Mouse (Mus musculus): ENCODE data around the gene Mepce.

The Mepce gene

GRCm38 (mm10) chr5:137741023-137741931, 46.2 kb downstream of the Mepce start, which contains the start of gene Nyap1:
Nyap1 (minus strand) TSS chr5:137741607.
- DNase-seq (ENCODE audit: low spot score): peak; percentile 71

- no peak for DNase-seq (ENCODE audit: low spot score)
Observed at GRCm38 (mm10) chr5:137740506-137740905, 46.9 kb downstream of the Mepce start.

- no peak for DNase-seq (ENCODE audit: low spot score)
Observed at GRCm38 (mm10) chr5:137739471-137739870, 48.0 kb downstream of the Mepce start.

GRCm38 (mm10) chr5:137738516-137738915, 48.9 kb downstream of the Mepce start:
- DNase-seq (ENCODE audit: low spot score): no peak

GRCm38 (mm10) chr5:137737400-137737940, 50.0 kb downstream of the Mepce start:
- DNase-seq (ENCODE audit: low spot score): no peak

GRCm38 (mm10) chr5:137734289-137735061, 53.0 kb downstream of the Mepce start:
- no peak for DNase-seq (ENCODE audit: low spot score)

- no peak for DNase-seq (ENCODE audit: low spot score)
Observed at GRCm38 (mm10) chr5:137733638-137734288, 53.7 kb downstream of the Mepce start.
